Mouse (Mus musculus) testis, adult 2 months (tissue): Measurements from ENCODE around the gene Ptgir. TPM values are rescaled to one million over a fixed set of nuclear protein-coding genes. Genes with fewer than 3 reads are reported as not detected.

Experiments used
- H3K27ac ChIP-seq: fragments of 200-500 bp; 2 replicates; pipeline ENCODE4 v1.5.1; 2012; ENCODE audit warnings: low read depth, low read length; ENCODE audit not compliant: control insufficient read depth, insufficient read depth
- H3K27me3 ChIP-seq: fragments of 200-500 bp; 2 replicates; pipeline ENCODE4 v1.6.1; 2012; ENCODE audit warnings: mild to moderate bottlenecking, low read length, moderate library complexity; ENCODE audit not compliant: control insufficient read depth, insufficient read depth
- H3K36me3 ChIP-seq: fragments of 200-500 bp; 2 replicates; pipeline ENCODE4 v1.6.1; 2012; ENCODE audit warnings: mild to moderate bottlenecking, low read length; ENCODE audit not compliant: control insufficient read depth, insufficient read depth
- H3K4me1 ChIP-seq: fragments of 200-500 bp; 2 replicates; pipeline ENCODE4 v1.6.1; 2012; ENCODE audit warnings: low read length; ENCODE audit not compliant: control insufficient read depth, insufficient read depth
- H3K4me3 ChIP-seq: fragments of 200-500 bp; 2 replicates; pipeline ENCODE4 v1.5.1; 2012; ENCODE audit warnings: low read depth, mild to moderate bottlenecking, low read length, moderate library complexity, mixed read lengths; ENCODE audit not compliant: control insufficient read depth
- CTCF ChIP-seq: fragments of 200-500 bp; IDR thresholded peaks from 2 replicates; pipeline ENCODE4 v1.5.1; 2012; ENCODE audit warnings: low read depth, mild to moderate bottlenecking, inconsistent platforms, low read length, moderate library complexity; ENCODE audit not compliant: control insufficient read depth, insufficient read depth, insufficient replicate concordance
- POLR2A ChIP-seq: fragments of 200-500 bp; IDR thresholded peaks from 2 replicates; pipeline ENCODE4 v1.6.1; 2012; ENCODE audit warnings: low read depth, mild to moderate bottlenecking, inconsistent platforms, low read length, moderate library complexity; ENCODE audit not compliant: control insufficient read depth
- polyA plus RNA-seq: library from polyadenylated mRNA; depleted of rRNA; stranded (reverse); fragments of >200 nt; gene quantifications from 2 replicates; pipeline ENCODE4 v1.2.3, GENCODE M21; 2012

The Ptgir gene
- polyA plus RNA-seq, 1 experiment: 0.20 TPM

DNA sequence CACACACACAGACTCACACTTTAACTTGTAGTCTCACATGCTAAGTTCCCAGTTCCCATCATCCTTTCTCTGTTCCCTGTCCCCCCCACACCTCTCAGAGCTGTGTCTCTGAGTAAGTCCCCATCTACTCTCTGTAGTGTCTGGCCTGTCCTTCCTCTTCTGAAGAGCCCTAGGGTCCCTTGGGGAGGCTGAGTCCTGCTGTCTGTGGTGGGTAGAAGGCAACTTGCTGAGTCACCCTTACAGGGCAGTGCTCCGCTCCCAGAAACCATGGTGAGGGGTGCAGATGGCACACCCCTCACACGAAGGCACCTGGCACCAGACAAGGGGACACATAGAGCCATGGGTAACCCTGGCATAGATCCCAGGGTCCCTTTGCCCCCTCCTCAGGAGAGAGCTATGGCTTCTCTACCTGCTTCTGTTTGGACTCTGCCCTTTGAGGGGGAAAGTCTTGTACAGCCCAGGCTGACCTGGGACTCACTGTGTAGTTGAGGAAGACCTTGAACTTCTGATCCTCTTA, 2.8 kb upstream of the Ptgir start:
- Histone ChIP-seq H3K36me3 (no peaks in the 10 kb centered on the region), H3K27ac (no peak overlapping the region), H3K4me1 (peaks cover 11% of the 10 kb centered on the region), H3K27me3 (no peaks in the 10 kb centered on the region), H3K4me3 (no peak overlapping the region)
- TF ChIP-seq POLR2A: no peak
- no peak for TF ChIP-seq CTCF

GRCm38 (mm10) chr7:16904120-16904675, 2.1 kb upstream of the Ptgir start:
- no peak for TF ChIP-seq POLR2A
- no peak for TF ChIP-seq CTCF
- Histone ChIP-seq H3K4me1 (peaks cover 11% of the 10 kb centered on the region), H3K4me3 (no peak overlapping the region), H3K36me3 (no peaks in the 10 kb centered on the region), H3K27ac (no peak overlapping the region), H3K27me3 (no peaks in the 10 kb centered on the region)

GRCm38 (mm10) chr7:16905491-16906021, 734 bp upstream of the Ptgir start:
- no peak overlapping the region for H3K4me3 ChIP-seq
- no peaks in the 10 kb centered on the region for H3K36me3 ChIP-seq
- peaks cover 8% of the 10 kb centered on the region for H3K4me1 ChIP-seq
- H3K27me3 ChIP-seq: no peaks in the 10 kb centered on the region
- no peak for TF ChIP-seq POLR2A
- no peak for TF ChIP-seq CTCF
- no peak overlapping the region for H3K27ac ChIP-seq

DNA sequence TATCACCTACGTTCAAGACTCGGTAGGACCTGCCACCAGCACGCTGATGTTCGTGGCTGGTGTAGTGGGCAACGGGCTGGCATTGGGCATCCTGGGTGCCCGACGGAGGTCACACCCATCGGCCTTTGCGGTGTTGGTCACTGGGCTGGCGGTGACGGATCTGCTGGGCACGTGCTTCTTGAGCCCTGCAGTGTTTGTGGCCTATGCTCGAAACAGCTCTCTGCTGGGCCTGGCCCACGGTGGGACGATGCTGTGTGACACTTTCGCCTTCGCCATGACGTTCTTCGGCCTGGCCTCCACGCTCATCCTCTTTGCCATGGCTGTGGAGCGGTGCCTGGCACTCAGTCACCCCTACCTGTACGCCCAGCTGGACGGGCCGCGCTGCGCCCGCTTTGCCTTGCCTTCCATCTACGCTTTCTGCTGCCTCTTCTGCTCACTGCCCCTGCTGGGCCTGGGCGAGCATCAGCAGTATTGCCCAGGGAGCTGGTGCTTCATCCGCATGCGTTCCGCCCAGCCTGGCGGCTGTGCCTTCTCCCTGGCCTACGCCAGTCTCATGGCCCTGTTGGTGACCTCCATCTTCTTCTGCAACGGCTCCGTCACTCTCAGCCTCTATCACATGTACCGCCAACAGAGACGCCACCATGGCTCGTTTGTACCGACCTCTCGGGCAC, 734 bp downstream of the Ptgir start:
- Histone ChIP-seq H3K4me1 (peaks cover 6% of the 10 kb centered on the region), H3K4me3 (no peak overlapping the region)
- TF ChIP-seq POLR2A (no peak), CTCF (no peak)

DNA sequence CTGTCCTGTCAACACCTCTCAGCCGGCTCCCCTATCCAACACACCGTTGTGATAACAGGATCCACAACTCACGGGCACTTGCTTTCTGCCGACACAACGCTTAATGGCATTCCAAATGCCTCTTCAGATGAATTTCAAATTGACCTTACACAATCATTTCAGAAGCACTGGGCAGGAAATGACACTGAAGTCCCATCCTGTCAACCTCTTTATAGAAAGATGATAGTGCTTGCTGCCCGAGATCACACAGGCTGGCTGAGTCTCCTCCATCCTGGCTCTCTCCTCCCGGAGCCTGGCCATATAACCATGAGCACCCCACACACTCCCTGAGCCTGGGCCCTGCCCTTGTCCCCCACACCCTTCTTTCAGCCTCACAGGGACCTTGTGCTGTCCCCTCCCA, 1.6 kb downstream of the Ptgir start:
- H3K4me1 ChIP-seq: peaks cover 6% of the 10 kb centered on the region
- TF ChIP-seq CTCF: no peak
- TF ChIP-seq POLR2A: no peak
- H3K4me3 ChIP-seq: no peak overlapping the region
- H3K36me3 ChIP-seq: no peaks in the 10 kb centered on the region
- H3K27ac ChIP-seq: no peak overlapping the region
- no peaks in the 10 kb centered on the region for H3K27me3 ChIP-seq

More for the DNA sequence above, 734 bp downstream of the Ptgir start:
- Histone ChIP-seq H3K36me3 (no peaks in the 10 kb centered on the region), H3K27me3 (no peaks in the 10 kb centered on the region), H3K27ac (no peak overlapping the region)

GRCm38 (mm10) chr7:16908367-16908766, 2.1 kb downstream of the Ptgir start:
- Histone ChIP-seq H3K4me1 (peaks cover 6% of the 10 kb centered on the region), H3K36me3 (no peaks in the 10 kb centered on the region), H3K27me3 (no peaks in the 10 kb centered on the region), H3K27ac (no peak overlapping the region), H3K4me3 (no peak overlapping the region)
- no peak for TF ChIP-seq POLR2A
- no peak for TF ChIP-seq CTCF

GRCm38 (mm10) chr7:16908859-16909258, 2.6 kb downstream of the Ptgir start:
- no peaks in the 10 kb centered on the region for H3K36me3 ChIP-seq
- H3K4me3 ChIP-seq: no peak overlapping the region
- no peaks in the 10 kb centered on the region for H3K27me3 ChIP-seq
- no peak overlapping the region for H3K27ac ChIP-seq
- no peak for TF ChIP-seq CTCF
- no peak for TF ChIP-seq POLR2A
- H3K4me1 ChIP-seq: peaks cover 6% of the 10 kb centered on the region

DNA sequence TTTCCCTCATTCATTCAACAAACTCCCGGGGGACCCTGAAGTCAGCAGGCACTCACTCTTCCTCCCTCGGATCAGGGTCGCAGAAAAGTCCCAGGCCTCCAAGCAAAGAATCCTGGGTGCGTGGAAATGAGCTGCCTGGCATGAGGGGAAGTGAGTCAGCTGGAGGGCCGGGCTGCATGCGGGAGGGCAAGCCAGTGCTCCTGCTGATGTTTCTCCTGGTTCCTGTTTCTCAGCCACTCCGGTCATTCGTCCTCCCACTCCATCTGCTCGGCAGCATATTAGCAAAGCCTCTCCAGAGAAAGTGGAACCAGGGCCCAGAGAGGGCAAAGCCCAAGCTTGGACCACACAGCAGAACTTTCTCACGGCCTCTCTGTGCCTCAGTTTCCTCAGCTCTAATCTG, 3.6 kb downstream of the Ptgir start:
- Histone ChIP-seq H3K36me3 (no peaks in the 10 kb centered on the region), H3K4me1 (peaks cover 6% of the 10 kb centered on the region), H3K27me3 (no peaks in the 10 kb centered on the region), H3K27ac (no peak overlapping the region), H3K4me3 (no peak overlapping the region)
- TF ChIP-seq CTCF (no peak), POLR2A (no peak)
